Mouse (Mus musculus): ENCODE measurements around the gene Zfp644. TPM values are rescaled to one million over a fixed set of nuclear protein-coding genes. Genes with fewer than 3 reads are reported as not detected.

Gene Zfp644
- polyA plus RNA-seq, 1 experiment from 2014 or later: 119 TPM

DNA sequence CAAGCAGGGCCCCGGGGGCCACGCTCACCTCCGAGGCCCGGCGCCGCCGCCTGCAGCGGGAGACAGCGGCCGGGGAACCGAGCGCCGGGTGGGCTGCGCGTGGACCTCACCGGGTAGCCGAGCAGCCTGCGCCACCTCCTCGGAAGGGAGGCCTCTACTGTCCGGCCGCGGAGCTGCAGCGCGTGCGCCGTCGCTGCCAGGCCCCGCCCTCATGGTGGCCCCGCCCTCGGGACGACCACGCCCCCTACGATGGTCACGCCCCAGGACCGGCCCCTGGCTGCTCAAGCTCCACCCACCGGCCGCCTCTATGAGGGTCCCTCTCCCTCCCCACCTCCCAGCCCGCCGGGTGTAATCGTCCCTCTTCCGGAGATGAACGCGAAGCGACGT lies 122.5 kb downstream of the Zfp644 start:
- 0% methylated on average over 39 of the region's 45 CpGs for WGBS
- Histone ChIP-seq H3K4me3 (ENCODE audit: low read depth, low read length) (peak overlapping the region; percentile 46), H3K4me1 (replicated peaks; ENCODE audit: control insufficient read depth, insufficient read depth, low read length) (no peaks in the 10 kb centered on the region)

DNA sequence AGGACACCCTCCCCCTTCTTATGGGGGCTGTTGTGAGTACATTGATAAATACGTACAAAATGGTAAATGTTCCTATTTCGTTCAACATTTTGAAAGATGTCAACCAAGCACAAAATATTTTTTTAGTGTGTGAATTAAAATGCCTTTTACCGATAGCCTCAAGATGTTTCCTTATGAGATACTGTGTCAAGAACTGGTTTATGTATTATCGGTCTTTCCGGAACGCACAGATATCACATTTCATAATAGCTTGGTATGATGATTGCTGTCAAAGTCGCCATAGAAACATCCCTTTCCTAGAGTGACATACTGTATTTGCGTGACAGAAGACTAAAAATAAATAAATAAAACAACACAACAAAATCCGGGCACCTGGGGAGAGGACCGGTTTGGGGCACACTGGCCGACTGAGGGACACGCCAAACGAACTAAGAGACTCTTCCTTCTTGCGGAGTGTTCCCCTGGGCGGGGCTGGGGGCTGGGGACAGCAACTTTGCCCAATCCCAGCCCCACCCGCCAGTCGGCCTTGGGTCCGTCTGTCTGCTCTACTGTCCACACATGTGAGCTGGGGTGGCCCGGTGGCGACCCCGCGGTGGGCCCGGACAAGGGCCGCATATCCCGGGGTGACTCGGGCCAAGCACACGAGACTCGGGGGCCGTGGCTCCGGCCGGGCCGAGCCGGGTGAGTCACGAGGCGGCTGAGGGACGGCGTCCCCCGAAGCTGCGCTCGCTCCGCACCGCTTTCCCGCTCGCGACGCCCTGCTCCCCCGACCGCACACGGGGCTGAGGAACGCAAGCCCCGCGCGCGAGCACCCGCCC lies 123.1 kb downstream of the Zfp644 start:
- peak overlapping the region; percentile 52 for H3K9ac ChIP-seq (ENCODE audit: low read depth, low read length)
- peak overlapping the region; percentile 46 for H3K4me3 ChIP-seq (ENCODE audit: low read depth, low read length)
- ATAC-seq (ENCODE audit: low FRiP score) (peak; percentile 77; the same call in 1 of the 2 replicates), DNase-seq (ENCODE audit: low spot score) (no peak)
- H3K36me3 ChIP-seq (ENCODE audit: control insufficient read depth, insufficient read depth, low read length): no peaks in the 10 kb centered on the region
- H3K4me1 ChIP-seq (replicated peaks; ENCODE audit: control insufficient read depth, insufficient read depth, low read length): no peaks in the 10 kb centered on the region
- H3K4me2 ChIP-seq (replicated peaks; ENCODE audit: low read depth, low read length): peak overlapping the region; percentile 95
- H3K27me3 ChIP-seq (ENCODE audit: control insufficient read depth, insufficient read depth, low read length): peaks cover 11% of the 10 kb centered on the region; the same call in 1 of the 2 replicates
- H3K9me3 ChIP-seq (ENCODE audit: control insufficient read depth, low read length): no peaks in the 10 kb centered on the region
- 6% methylated on average over 47 of the region's 55 CpGs for WGBS
- no peak overlapping the region for H3K27ac ChIP-seq (ENCODE audit: low read depth, low read length)

More for the DNA sequence above, 122.5 kb downstream of the Zfp644 start:
- peak; percentile 89 for DNase-seq (ENCODE audit: low spot score)
- Histone ChIP-seq H3K9ac (ENCODE audit: low read depth, low read length) (peak overlapping the region; percentile 52), H3K27me3 (ENCODE audit: control insufficient read depth, insufficient read depth, low read length) (peaks cover 11% of the 10 kb centered on the region; the same call in 1 of the 2 replicates), H3K36me3 (ENCODE audit: control insufficient read depth, insufficient read depth, low read length) (no peaks in the 10 kb centered on the region), H3K9me3 (ENCODE audit: control insufficient read depth, low read length) (no peaks in the 10 kb centered on the region), H3K4me2 (replicated peaks; ENCODE audit: low read depth, low read length) (peak overlapping the region; percentile 95), H3K27ac (ENCODE audit: low read depth, low read length) (no peak overlapping the region)
- ATAC-seq (ENCODE audit: low FRiP score): peak; percentile 93

Other genes with a start within 250 kb of the Zfp644 start
- gene Barhl2, start 239.1 kb downstream of the Zfp644 start, polyA plus RNA-seq (2014; fragmentation: Nextera tagmentation; extraction: Ambion mirVana): 2.0 and 3.3 TPM in 2 replicates
- not detected in 2 replicates for gene Gm17304, start 88.2 kb downstream of the Zfp644 start, polyA plus RNA-seq (2014; fragmentation: Nextera tagmentation; extraction: Ambion mirVana)
- 5.5 and 6.2 TPM in 2 replicates for gene Hfm1, start 229.0 kb upstream of the Zfp644 start, polyA plus RNA-seq (2014; fragmentation: Nextera tagmentation; extraction: Ambion mirVana)

All from hindbrain, embryonic 11.5 days (tissue).